Mouse (Mus musculus) stomach, embryonic 14.5 days (tissue): Measurements from ENCODE around the gene Nrgn. TPM values are rescaled to one million over a fixed set of nuclear protein-coding genes. Genes with fewer than 3 reads are reported as not detected.

Source experiments
- ATAC-seq: fragments of 200-750 bp; cut with Nextera tagmentation; 2 replicates; pipeline ENCODE4 v1.8.0; 2017; ENCODE audit warnings: low read depth, moderate TSS enrichment; ENCODE audit not compliant: insufficient number of reproducible peaks, insufficient read depth, low FRiP score
- H3K27ac ChIP-seq: fragments of 300-500 bp; sonication (generic); 2 replicates; pipeline ENCODE4 v1.5.1; 2014; ENCODE audit warnings: mild to moderate bottlenecking, low read length, moderate library complexity, mixed read lengths
- H3K27me3 ChIP-seq: fragments of 300-500 bp; sonication (generic); 2 replicates; pipeline ENCODE4 v1.6.1; 2014; ENCODE audit warnings: low read length, control low read depth, mixed read lengths; ENCODE audit not compliant: control insufficient read depth, insufficient read depth
- H3K36me3 ChIP-seq: fragments of 300-500 bp; sonication (generic); 2 replicates; pipeline ENCODE4 v1.6.1; 2014; ENCODE audit warnings: mild to moderate bottlenecking, control low read depth, low read length, moderate library complexity, mixed read lengths; ENCODE audit not compliant: control insufficient read depth, insufficient read depth
- H3K4me1 ChIP-seq: fragments of 300-500 bp; sonication (generic); 2 replicates; pipeline ENCODE4 v1.6.1; 2014; ENCODE audit warnings: low read length, control low read depth, mixed read lengths; ENCODE audit not compliant: control insufficient read depth, insufficient read depth
- H3K4me2 ChIP-seq: fragments of 300-500 bp; sonication (generic); replicated peaks from 2 replicates; pipeline ENCODE4 v1.6.1; 2014; ENCODE audit warnings: low read depth, low read length, control low read depth
- H3K4me3 ChIP-seq: fragments of 300-500 bp; sonication (generic); 2 replicates; pipeline ENCODE4 v1.5.1; 2014; ENCODE audit warnings: low read depth, low read length, control low read depth
- H3K9ac ChIP-seq: fragments of 300-500 bp; sonication (generic); replicated peaks from 2 replicates; pipeline ENCODE4 v1.6.1; 2014; ENCODE audit warnings: low read depth, mild to moderate bottlenecking, control low read depth, low read length, moderate library complexity, mixed read lengths
- H3K9me3 ChIP-seq: fragments of 300-500 bp; sonication (generic); 2 replicates; pipeline ENCODE4 v1.6.1; 2016; ENCODE audit warnings: low read depth, low read length, control low read depth; ENCODE audit not compliant: control insufficient read depth
- WGBS: fragments of 180-500 bp; shearing (Covaris S2); extraction: QIAGEN DNeasy Blood & Tissue Kit; methylation state at CpG from one replicate; pipeline ENCODE4 v1.1.7; 2014; 5-methylcytosine and 5-hydroxymethylcytosine counted together
- polyA plus RNA-seq: library from polyadenylated mRNA; unstranded; fragments of >200 nt; fragmentation: Nextera tagmentation; extraction: Ambion mirVana; gene quantifications from 2 replicates; pipeline ENCODE4 v1.2.1, GENCODE M21; 2014

The Nrgn gene
- polyA plus RNA-seq, 1 experiment from 2014 or later: 4.7 TPM

DNA sequence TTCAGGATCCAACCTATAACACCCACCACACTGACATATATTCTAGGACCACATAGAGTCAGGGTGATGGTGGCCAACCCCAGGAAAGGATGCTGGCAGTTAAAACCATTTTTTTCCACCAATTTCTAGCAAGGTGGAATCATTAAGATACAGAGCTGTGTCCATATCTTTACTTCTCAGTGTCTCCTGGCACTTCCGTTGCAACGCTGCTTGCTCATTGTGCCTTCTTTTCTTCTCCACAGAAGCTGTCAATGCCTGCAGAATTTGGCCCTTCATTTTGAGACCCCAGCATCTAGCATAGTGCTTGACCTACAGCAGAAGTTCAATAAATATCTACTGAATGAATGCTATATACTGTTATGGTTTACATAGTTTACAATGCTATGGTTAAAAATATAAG, 14.3 kb upstream of the Nrgn start:
- Histone ChIP-seq H3K36me3 (no peaks in the 10 kb centered on the region), H3K9me3 (no peaks in the 10 kb centered on the region), H3K4me2 (no peak overlapping the region), H3K4me1 (peaks cover 14% of the 10 kb centered on the region; the same call in 1 of the 2 replicates), H3K27me3 (no peaks in the 10 kb centered on the region), H3K27ac (no peak overlapping the region), H3K9ac (no peak overlapping the region), H3K4me3 (no peak overlapping the region)
- WGBS: 88% methylated on average over 2 of the region's 2 CpGs
- no peak for ATAC-seq

DNA sequence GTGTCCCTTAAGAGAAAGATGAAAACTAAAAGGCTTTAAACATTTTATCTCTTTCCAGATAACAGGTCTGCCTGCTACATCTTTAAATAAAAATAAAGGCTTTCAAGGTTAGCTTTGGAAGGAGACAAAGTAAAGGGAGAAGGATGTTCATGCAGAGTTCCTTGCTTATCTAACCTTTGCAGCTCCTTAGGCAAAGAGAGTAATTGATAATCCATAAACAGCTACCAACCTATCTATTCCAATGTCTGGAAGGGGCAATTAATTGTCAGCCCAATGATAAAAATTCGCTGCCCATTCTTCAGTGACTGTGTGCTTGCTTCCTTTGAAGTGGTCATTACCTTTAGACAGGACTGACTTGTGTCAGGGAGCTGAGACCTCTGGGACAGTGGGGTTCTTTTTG, 11.1 kb upstream of the Nrgn start:
- peaks cover 14% of the 10 kb centered on the region; the same call in 1 of the 2 replicates for H3K4me1 ChIP-seq
- no peak overlapping the region for H3K4me2 ChIP-seq
- H3K36me3 ChIP-seq: no peaks in the 10 kb centered on the region
- 48% methylated on average over 1 of the region's 1 CpGs for WGBS
- no peaks in the 10 kb centered on the region for H3K9me3 ChIP-seq
- no peak overlapping the region for H3K27ac ChIP-seq
- no peak overlapping the region for H3K4me3 ChIP-seq
- no peak overlapping the region for H3K9ac ChIP-seq
- no peaks in the 10 kb centered on the region for H3K27me3 ChIP-seq
- no peak for ATAC-seq

DNA sequence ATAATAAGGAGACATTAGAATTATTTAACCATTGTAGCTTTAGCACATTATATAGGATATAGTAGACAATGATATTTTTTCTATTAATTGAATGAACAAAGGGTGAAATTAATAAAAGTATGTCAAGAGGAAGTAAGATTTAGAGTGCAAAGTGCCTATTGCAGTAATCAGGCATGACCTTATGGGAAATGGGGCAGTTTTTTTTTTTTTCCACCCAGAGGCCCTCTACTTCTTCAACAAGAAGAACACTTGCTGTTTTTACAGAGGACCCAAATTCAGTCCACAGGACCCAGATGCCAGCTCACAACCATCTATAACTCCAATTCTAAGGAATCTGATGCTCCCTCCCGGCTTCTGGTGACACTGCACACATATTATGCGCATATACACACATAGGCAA, 7.9 kb upstream of the Nrgn start:
- Histone ChIP-seq H3K36me3 (no peaks in the 10 kb centered on the region), H3K4me3 (no peak overlapping the region), H3K27me3 (no peaks in the 10 kb centered on the region), H3K9me3 (no peaks in the 10 kb centered on the region), H3K4me1 (no peaks in the 10 kb centered on the region), H3K4me2 (no peak overlapping the region), H3K9ac (no peak overlapping the region), H3K27ac (no peak overlapping the region)
- no peak for ATAC-seq
- 81% methylated on average over 2 of the region's 2 CpGs for WGBS

DNA sequence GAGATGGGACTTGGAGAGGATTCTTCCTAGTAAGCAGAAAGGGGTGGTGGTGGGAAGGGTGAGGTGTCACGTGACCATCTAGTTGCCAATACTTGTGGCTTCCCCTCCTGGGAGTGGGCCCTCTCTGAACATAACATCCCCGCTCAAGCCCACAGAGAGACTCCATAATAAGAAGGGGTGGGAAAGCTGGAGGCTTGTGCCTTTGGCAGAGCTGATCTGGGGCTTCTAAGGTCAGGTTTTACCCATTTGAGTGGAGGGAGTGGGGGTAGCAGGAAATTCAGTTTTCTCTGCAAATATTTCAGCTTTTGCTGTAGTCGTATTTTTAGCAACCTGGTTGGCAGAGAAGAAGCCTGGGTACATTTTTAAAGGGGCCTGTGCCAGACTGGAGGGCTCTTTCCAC, 3.7 kb upstream of the Nrgn start:
- Histone ChIP-seq H3K4me3 (no peak overlapping the region), H3K27ac (no peak overlapping the region), H3K27me3 (peaks cover 8% of the 10 kb centered on the region; the same call in 1 of the 2 replicates), H3K9me3 (no peaks in the 10 kb centered on the region), H3K4me1 (no peaks in the 10 kb centered on the region), H3K9ac (no peak overlapping the region), H3K36me3 (no peaks in the 10 kb centered on the region), H3K4me2 (no peak overlapping the region)
- WGBS: 74% methylated on average over 3 of the region's 3 CpGs
- ATAC-seq: no peak

DNA sequence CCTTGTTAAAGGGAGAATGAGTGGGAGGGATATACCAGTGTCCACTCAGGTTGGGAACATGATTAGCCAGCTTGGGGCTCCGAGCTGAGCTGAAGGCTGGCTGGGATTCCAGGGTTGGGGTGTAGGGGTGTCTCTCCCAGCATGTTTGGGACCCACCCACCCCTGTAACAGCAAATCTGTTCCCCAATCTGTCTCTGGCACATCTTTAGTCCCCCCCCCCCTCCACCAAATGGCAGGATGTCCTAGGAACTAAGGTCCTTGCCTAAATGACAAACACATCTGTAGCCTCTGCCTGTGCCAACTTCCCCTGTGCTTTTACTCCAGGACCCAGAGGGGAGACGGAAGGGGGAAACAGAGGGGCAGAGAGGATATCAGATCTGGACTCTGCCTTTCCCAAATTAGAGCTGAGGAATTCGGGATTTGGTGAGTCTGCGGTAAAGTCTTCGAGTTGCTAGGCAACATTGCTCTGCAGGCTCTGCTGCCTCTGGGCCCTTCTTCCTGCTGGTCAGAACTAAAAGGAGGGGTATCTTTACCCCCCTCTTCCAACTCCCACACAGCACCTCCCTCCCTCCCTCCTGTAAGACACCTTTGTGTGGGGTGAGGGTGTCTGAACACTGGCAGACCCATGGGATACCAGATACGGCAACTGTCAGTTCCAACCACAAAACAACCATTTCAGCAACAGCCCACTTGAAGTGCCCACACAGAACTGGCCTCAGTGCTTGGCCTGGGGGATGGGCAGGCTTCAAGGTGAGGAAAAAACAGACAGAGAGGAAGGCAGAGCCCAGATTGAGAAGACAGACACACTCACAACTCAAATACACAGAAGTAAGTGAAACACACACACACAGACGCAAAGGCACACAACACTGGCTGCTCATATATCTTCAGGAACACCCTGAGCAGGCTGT, 2.4 kb upstream of the Nrgn start, which contains the start of gene Siae:
TSS of gene Siae (plus strand) at position 861 of the 911 bp plus-strand sequence.
- H3K36me3 ChIP-seq: no peaks in the 10 kb centered on the region
- ATAC-seq: no peak
- 34% methylated on average over 7 of the region's 7 CpGs for WGBS

DNA sequence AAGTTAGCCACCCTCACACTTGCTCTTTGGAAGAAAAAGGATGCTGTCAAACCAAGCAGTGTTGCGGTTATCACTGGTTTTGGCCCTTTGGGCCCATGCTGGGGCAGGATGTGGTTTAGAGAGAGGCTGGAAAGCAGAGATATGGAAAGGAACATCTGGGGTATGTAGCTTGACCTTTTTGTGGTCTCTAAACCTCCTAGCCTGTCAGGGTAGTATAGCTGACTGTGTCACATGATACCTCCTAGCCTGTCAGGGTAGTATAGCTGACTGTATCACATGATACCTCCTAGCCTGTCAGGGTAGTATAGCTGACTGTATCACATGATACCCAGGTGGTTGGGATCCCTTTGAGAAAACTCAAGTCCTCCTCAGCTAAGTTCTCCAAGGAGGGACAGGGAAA, 1.6 kb upstream of the Nrgn start:
- no peak for ATAC-seq
- no peak overlapping the region for H3K4me2 ChIP-seq
- H3K27me3 ChIP-seq: peaks cover 10% of the 10 kb centered on the region; the same call in 1 of the 2 replicates
- H3K4me1 ChIP-seq: no peaks in the 10 kb centered on the region
- no peak overlapping the region for H3K9ac ChIP-seq
- H3K4me3 ChIP-seq: no peak overlapping the region
- no peak overlapping the region for H3K27ac ChIP-seq
- 78% methylated on average over 1 of the region's 1 CpGs for WGBS
- no peaks in the 10 kb centered on the region for H3K9me3 ChIP-seq
- H3K36me3 ChIP-seq: no peaks in the 10 kb centered on the region

More for the DNA sequence above, 2.4 kb upstream of the Nrgn start, which contains the start of gene Siae:
- Histone ChIP-seq H3K9me3 (no peaks in the 10 kb centered on the region), H3K9ac (no peak within 1 kb of the TSS), H3K4me1 (no peaks in the 10 kb centered on the region), H3K27me3 (peaks cover 10% of the 10 kb centered on the region; the same call in 1 of the 2 replicates), H3K4me2 (no peak within 1 kb of the TSS), H3K4me3 (no peak within 1 kb of the TSS), H3K27ac (no peak within 1 kb of the TSS)

DNA sequence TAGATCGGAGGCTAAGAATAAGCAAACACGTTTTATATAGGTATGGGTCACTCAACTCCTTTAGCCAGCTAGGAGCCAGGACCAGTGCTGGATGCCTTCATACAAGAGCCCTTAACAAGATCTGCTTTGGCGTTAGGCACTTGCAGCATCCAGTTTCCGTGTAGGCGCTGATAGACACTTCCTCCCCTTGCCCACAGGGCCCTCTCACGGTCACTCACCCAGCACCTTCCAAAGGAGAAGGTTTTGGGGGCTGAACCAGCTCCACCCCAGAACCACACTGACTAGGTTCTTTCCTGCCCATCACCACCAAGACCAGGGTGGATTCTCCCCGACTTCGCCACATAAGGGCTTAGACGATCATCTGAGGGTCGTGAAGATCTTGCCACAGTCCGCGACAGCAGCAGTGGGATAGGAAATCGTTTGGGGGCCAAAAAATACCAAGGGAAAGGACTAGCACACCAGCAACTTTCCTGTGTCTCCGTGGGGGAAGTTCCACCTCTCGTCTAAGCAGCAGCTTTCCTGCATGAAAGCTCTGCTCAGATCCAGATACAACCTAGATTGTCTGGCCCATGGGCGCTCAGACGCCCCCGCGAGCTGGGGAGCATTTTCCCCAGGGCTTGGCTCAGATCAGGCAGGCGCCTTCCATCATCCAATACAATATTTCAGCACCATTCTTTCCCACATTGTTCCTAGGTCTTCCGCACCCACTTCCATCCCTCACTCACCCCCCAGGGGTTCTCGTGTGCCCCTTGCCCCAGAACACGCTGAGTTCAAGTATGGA, 763 bp downstream of the Nrgn start:
- ATAC-seq: no peak
- Histone ChIP-seq H3K27me3 (peaks cover 15% of the 10 kb centered on the region; the same call in 1 of the 2 replicates), H3K36me3 (no peaks in the 10 kb centered on the region), H3K9me3 (no peaks in the 10 kb centered on the region), H3K4me3 (peak overlapping the region; percentile 33), H3K4me1 (no peaks in the 10 kb centered on the region), H3K4me2 (peak overlapping the region; percentile 83), H3K27ac (no peak overlapping the region), H3K9ac (peak overlapping the region; percentile 45; the same call in 1 of the 2 replicates)
- WGBS: 2% methylated on average over 23 of the region's 23 CpGs

DNA sequence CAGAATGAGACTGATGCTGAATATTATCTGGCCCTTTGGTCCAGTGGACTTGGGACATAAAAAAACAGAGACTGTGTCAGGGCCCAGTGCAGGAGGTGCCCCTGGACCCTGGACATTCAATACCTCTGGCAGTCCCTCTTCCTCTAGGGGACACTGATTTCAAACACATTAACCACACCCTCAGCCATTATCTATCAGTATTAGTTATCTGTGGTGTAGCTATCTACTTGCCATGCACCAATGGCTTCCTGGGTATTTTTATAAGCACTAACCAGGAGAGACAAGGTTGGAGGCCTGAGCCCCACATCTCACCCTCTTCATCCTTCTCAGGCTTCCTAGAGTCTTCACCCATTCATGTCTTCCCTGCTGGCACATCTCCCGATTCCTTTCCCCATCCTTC, 2.3 kb downstream of the Nrgn start:
- no peak overlapping the region for H3K4me2 ChIP-seq
- no peak overlapping the region for H3K9ac ChIP-seq
- 52% methylated on average over 1 of the region's 1 CpGs for WGBS
- 0 out of 2 replicates have a peak, but pooled peaks cover under 1% of the 10 kb centered on the region for H3K4me1 ChIP-seq
- no peak overlapping the region for H3K27ac ChIP-seq
- no peaks in the 10 kb centered on the region for H3K9me3 ChIP-seq
- no peaks in the 10 kb centered on the region for H3K36me3 ChIP-seq
- no peak for ATAC-seq
- H3K27me3 ChIP-seq: peaks cover 20% of the 10 kb centered on the region
- no peak overlapping the region for H3K4me3 ChIP-seq
